Mouse (Mus musculus) midbrain, embryonic 14.5 days (tissue): Measurements from ENCODE around the gene Lcn12. TPM values are rescaled to one million over a fixed set of nuclear protein-coding genes. Genes with fewer than 3 reads are reported as not detected.
A peak's percentile ranks its signal among the peaks of the same experiment; 100 is the strongest.

Experiments used
- ATAC-seq: fragments of 200-750 bp; cut with Nextera tagmentation; 2 replicates; pipeline ENCODE4 v1.8.0; 2017; ENCODE audit warnings: moderate number of reproducible peaks, moderate library complexity; ENCODE audit not compliant: low FRiP score, low TSS enrichment
- DNase-seq: peaks from one replicate; pipeline ENCODE4 v3.0.0-alpha.2; 2015
- H3K27ac ChIP-seq: fragments of 300-500 bp; sonication (generic); replicated peaks from 2 replicates; pipeline ENCODE4 v1.5.1; 2014; ENCODE audit warnings: mild to moderate bottlenecking, low read depth, low read length, moderate library complexity
- H3K27me3 ChIP-seq: fragments of 300-500 bp; sonication (generic); 2 replicates; pipeline ENCODE4 v1.6.1; 2014; ENCODE audit warnings: low read length, control low read depth, mixed read lengths; ENCODE audit not compliant: control insufficient read depth, insufficient read depth
- H3K36me3 ChIP-seq: fragments of 300-500 bp; sonication (generic); 2 replicates; pipeline ENCODE4 v1.6.1; 2014; ENCODE audit warnings: low read length, control low read depth; ENCODE audit not compliant: control insufficient read depth, insufficient read depth
- H3K4me1 ChIP-seq: fragments of 300-500 bp; sonication (generic); 2 replicates; pipeline ENCODE4 v1.6.1; 2014; ENCODE audit warnings: mild to moderate bottlenecking, antibody characterized with exemption, low read length, control low read depth; ENCODE audit not compliant: control insufficient read depth, insufficient read depth
- H3K4me2 ChIP-seq: fragments of 300-500 bp; sonication (generic); 2 replicates; pipeline ENCODE4 v1.6.1; 2014; ENCODE audit warnings: mild to moderate bottlenecking, low read length, moderate library complexity
- H3K4me3 ChIP-seq: fragments of 300-500 bp; sonication (generic); replicated peaks from 2 replicates; pipeline ENCODE4 v1.5.1; 2014; ENCODE audit warnings: low read depth, low read length
- H3K9ac ChIP-seq: fragments of 300-500 bp; sonication (generic); replicated peaks from 2 replicates; pipeline ENCODE4 v1.6.1; 2014; ENCODE audit warnings: mild to moderate bottlenecking, low read length, moderate library complexity
- H3K9me3 ChIP-seq: fragments of 300-500 bp; sonication (generic); 2 replicates; pipeline ENCODE4 v1.6.1; 2016; ENCODE audit warnings: low read length, control low read depth, mixed read lengths; ENCODE audit not compliant: control insufficient read depth
- WGBS: fragments of 180-500 bp; shearing (Covaris S2); extraction: QIAGEN DNeasy Blood & Tissue Kit; methylation state at CpG from one replicate; pipeline ENCODE4 v1.1.7; 2014; 5-methylcytosine and 5-hydroxymethylcytosine counted together
- polyA plus RNA-seq: library from polyadenylated mRNA; unstranded; fragments of >200 nt; fragmentation: Nextera tagmentation; extraction: Ambion mirVana; gene quantifications from 2 replicates; pipeline ENCODE4 v1.2.1, GENCODE M21; 2014

Lcn12 gene
- polyA plus RNA-seq, 1 experiment from 2014 or later: not detected

DNA sequence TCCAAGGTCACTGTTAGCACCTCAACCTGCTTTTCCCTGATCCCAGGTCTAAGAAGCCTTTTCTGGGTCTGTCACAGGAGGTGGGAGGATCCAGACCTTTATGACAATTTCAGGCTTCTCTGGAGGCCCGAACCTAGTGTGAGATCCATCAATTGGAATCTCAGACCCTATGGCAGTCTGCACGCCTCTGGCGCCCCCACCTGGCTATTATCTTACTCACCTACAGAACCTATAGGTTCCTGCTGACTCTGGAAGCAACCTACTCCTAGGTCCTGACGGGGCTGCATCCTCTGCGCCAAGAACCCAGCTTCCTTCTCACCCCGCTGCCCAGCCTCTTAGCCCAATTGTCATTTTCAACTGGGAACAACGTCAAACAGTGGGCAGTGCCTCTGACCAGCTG is 10.7 kb downstream of the Lcn12 start:
- H3K4me2 ChIP-seq: no peak overlapping the region
- no peaks in the 10 kb centered on the region for H3K36me3 ChIP-seq
- no peaks in the 10 kb centered on the region for H3K9me3 ChIP-seq
- no peak overlapping the region for H3K27ac ChIP-seq
- DNase-seq: peak; percentile 53
- 27% methylated on average over 7 of the region's 7 CpGs for WGBS
- no peak overlapping the region for H3K9ac ChIP-seq
- no peaks in the 10 kb centered on the region for H3K27me3 ChIP-seq
- H3K4me3 ChIP-seq: no peak overlapping the region
- H3K4me1 ChIP-seq: no peaks in the 10 kb centered on the region
- no peak for ATAC-seq

DNA sequence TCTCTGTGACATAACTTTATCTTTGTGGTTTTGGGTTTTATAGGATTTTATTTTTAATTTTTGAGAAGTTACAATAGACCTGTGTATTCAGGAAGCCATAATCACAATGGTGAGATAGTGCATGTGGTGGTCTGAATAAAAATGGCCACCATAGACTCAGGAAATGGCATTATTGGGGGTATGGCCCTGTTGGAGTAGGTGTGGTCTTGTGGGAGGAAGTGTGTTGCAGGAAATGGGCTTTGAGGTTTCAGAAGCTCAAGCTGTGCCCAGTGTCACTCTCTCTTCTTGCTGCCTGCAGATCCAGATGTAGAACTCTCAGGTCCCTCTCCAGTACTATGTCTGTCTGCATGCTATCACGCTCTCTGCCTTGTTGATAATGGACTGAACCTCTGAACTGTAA is 13.2 kb downstream of the Lcn12 start:
- H3K4me3 ChIP-seq: no peak overlapping the region
- no peak for ATAC-seq
- no peaks in the 10 kb centered on the region for H3K9me3 ChIP-seq
- H3K4me2 ChIP-seq: no peak overlapping the region
- H3K9ac ChIP-seq: no peak overlapping the region
- 90% methylated on average over 1 of the region's 1 CpGs for WGBS
- H3K27me3 ChIP-seq: no peaks in the 10 kb centered on the region
- no peaks in the 10 kb centered on the region for H3K4me1 ChIP-seq
- no peaks in the 10 kb centered on the region for H3K36me3 ChIP-seq
- DNase-seq: no peak
- H3K27ac ChIP-seq: no peak overlapping the region

DNA sequence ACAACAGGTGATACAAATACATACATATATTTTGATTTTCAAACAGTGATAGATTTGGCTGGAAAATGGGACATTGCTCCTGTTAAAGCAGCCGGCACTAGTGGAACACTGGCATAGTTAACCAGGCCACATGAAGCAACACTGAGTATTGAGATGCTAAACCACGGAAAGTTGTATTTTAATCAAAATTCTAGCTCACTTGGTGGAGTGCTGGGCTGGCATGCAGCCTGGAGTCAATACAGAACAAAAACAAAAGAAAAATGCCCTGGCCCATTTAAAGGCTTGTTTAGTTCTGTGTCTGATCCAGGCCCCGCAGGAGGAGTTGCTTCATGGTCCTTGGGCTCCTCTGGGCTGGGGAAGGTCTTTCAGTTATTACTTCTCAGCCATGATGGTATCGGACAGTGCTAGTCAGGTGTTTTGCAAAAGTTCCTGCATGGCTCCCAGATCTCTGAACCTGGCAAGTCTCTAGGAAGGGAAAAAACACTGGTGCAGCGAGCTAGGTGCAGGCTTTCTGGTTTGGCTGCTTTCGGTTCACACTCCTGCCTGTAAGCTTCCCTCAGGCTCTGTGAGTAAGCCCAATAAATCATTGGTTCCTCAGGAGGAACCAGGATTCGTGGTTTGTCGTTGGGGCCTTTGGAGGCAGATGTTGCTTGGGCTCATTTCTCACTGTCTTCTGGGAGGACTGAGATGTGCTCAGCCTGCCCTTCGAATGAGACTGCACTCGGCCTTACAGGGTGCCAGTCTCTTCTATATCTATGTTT is 14.0 kb downstream of the Lcn12 start:
- H3K9me3 ChIP-seq: no peaks in the 10 kb centered on the region
- H3K4me3 ChIP-seq: no peak overlapping the region
- H3K9ac ChIP-seq: no peak overlapping the region
- no peak for DNase-seq
- no peaks in the 10 kb centered on the region for H3K36me3 ChIP-seq
- no peak overlapping the region for H3K4me2 ChIP-seq
- no peak overlapping the region for H3K27ac ChIP-seq
- H3K4me1 ChIP-seq: no peaks in the 10 kb centered on the region
- no peak for ATAC-seq
- no peaks in the 10 kb centered on the region for H3K27me3 ChIP-seq
- 81% methylated on average over 10 of the region's 10 CpGs for WGBS

DNA sequence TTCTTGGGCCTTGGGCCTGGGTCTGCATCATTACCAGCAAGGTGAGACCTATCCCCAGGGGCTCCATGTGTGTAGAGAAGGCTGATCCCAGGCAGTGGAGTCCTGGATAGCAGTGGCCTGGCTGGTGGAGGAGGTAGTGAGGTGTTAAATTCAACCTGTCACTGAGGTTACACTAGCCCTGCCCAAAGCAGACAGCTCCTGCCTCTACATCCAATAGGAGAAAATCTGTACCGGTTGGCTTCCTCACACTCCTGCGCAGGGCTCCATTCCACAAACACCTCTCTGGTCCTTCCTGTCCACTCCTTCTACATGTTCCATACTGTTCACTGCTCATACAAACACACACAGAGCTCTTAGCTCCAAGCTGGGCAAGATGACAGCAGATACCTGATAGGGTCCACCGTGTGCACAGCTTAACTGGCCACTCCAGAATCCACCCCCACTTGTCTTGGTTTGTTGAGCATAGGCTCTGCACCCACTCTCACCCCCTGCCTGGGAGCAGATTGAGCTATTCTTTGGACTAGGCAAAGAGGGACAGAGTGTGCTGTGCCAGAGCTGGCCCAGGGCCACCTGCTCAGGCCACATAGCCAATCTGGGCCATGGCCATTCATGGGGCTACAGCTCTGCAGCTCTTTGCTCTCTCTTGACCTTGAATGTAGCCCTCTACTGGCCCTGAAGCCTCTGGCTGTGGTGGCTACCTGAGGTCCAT is 15.6 kb downstream of the Lcn12 start:
- Histone ChIP-seq H3K9ac (no peak overlapping the region), H3K4me3 (no peak overlapping the region), H3K9me3 (no peaks in the 10 kb centered on the region), H3K4me1 (no peaks in the 10 kb centered on the region), H3K27me3 (no peaks in the 10 kb centered on the region), H3K27ac (no peak overlapping the region), H3K36me3 (no peaks in the 10 kb centered on the region), H3K4me2 (no peak overlapping the region)
- no peak for DNase-seq
- ATAC-seq: no peak
- 92% methylated on average over 3 of the region's 3 CpGs for WGBS

DNA sequence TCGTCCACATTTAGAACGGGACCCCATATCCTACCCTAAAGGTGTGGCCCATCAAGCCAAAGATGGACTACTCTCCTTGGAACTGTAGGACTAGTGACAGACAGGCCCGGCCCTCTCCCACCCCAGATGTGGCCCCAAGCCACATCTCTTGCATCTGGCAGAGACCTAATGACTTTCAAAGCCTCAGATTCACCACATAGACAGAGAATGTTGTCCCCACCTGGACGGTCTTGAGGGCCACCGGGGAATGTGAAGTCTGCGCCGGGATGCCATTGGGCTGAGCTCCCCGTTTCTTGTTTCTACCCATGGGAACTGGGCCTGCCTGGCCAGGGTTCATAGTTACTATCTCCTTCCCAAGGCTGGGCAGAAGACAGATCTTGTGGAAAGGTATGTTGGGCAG is 16.2 kb downstream of the Lcn12 start:
- H3K4me1 ChIP-seq: no peaks in the 10 kb centered on the region
- no peaks in the 10 kb centered on the region for H3K36me3 ChIP-seq
- no peak overlapping the region for H3K4me3 ChIP-seq
- 85% methylated on average over 8 of the region's 8 CpGs for WGBS
- H3K27me3 ChIP-seq: no peaks in the 10 kb centered on the region
- H3K9ac ChIP-seq: no peak overlapping the region
- no peaks in the 10 kb centered on the region for H3K9me3 ChIP-seq
- H3K27ac ChIP-seq: no peak overlapping the region
- no peak overlapping the region for H3K4me2 ChIP-seq
- ATAC-seq: no peak
- DNase-seq: no peak

DNA sequence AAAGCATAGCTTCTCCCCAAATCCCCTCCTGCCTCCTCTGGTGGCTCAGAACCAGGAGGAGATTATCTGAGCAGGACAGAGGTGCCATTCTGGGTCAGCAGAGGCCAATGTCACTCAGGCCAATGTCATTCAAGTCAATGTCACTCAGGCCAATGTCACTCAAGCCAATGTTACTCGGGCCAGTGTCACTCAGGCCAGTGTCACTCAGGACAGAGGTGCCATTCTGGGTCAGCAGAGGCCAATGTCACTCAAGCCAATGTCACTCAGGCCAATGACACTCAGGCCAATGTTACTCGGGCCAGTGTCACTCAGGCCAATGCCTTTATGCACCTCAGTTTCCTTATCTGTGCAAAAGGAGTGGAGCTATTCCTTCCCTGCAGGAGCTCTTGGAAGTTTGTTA is 21.2 kb downstream of the Lcn12 start:
- 77% methylated on average over 2 of the region's 2 CpGs for WGBS

DNA sequence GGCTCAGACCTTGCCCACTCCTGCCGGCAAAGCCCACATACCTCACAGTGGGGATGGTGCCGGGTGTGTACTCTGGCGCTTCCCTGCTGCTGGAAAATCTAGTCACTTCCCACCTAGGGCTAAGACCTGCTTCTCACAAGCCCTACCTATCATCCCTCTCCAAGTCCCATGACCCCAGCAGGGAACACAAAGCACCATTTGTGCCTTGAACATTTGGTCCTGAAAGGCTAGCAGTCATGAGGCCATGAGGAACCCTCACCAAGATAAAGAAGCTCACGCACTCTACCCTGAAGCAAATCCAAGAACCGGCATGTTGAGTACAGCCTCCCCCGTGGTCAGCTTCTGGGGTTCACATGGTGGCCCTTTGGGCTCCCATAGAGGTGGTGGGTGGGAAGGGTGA is 23.7 kb downstream of the Lcn12 start, which contains the start of gene Ptgds:
Gene Ptgds (minus strand): TSS at position 78 of the 400 bp plus-strand sequence.
- H3K9me3 ChIP-seq: no peaks in the 10 kb centered on the region
- ATAC-seq: no peak
- H3K4me1 ChIP-seq: peaks cover 3% of the 10 kb centered on the region; the same call in 1 of the 2 replicates
- peak within 1 kb of the TSS; percentile 41 for H3K27ac ChIP-seq
- H3K36me3 ChIP-seq: no peaks in the 10 kb centered on the region
- no peak within 1 kb of the TSS for H3K4me3 ChIP-seq
- no peak within 1 kb of the TSS for H3K4me2 ChIP-seq
- no peaks in the 10 kb centered on the region for H3K27me3 ChIP-seq
- 75% methylated on average over 6 of the region's 6 CpGs for WGBS
- DNase-seq: no peak
- no peak within 1 kb of the TSS for H3K9ac ChIP-seq

More for the DNA sequence above, 21.2 kb downstream of the Lcn12 start:
- no peak for DNase-seq
- H3K4me2 ChIP-seq: no peak overlapping the region
- no peaks in the 10 kb centered on the region for H3K9me3 ChIP-seq
- H3K4me1 ChIP-seq: no peaks in the 10 kb centered on the region
- no peak overlapping the region for H3K9ac ChIP-seq
- no peak overlapping the region for H3K27ac ChIP-seq
- H3K4me3 ChIP-seq: no peak overlapping the region
- no peaks in the 10 kb centered on the region for H3K27me3 ChIP-seq
- no peak for ATAC-seq
- no peaks in the 10 kb centered on the region for H3K36me3 ChIP-seq

DNA sequence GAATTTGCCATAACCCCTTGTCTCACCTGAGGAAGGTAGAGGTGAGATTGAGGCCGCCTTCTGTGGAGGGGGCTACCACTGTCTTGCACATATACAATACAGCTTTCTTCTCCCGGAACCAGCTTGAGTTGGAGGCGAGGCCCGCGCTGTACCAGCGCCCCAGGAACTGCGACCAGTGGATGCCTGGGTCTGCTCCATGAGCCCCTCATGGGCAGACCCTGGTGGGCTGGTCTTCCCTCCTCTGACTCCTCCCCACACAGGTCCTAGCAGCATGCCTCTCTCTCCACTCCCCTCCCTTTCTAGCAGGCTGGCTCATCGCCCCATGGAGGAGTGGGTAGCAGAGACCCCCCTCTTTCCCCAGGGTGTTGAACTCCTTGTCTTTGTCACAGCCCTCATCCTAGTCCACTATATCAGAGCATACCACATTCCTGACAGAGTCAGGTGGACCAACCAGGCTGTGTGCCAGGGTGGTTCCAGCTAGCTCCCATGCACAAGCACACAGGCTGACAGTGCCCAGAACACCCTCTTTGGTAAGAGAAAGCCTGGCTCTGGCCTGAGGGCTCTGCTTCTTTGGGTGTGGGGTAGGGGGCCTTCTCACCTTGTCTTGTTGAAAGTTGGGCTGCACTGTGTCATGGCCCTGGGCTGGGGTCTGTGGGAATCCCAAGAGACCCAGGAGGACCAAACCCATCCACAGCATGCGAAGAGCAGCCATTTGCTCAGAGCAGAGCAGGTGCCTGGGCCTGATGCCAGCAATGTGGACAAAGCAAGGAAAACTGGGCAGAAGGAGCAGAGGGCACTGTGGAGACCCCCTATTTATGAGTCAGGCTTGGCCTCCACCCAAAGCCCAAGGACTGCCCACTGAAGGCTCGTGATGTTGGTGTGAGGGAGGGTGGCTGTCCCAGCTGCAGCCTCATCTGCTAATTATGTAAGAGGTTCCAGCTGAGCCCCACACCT is 24.5 kb downstream of the Lcn12 start:
- H3K9me3 ChIP-seq: no peaks in the 10 kb centered on the region
- 74% methylated on average over 10 of the region's 10 CpGs for WGBS
- peak; percentile 66 for DNase-seq
- H3K9ac ChIP-seq: no peak overlapping the region
- H3K36me3 ChIP-seq: no peaks in the 10 kb centered on the region
- peak overlapping the region; percentile 41 for H3K27ac ChIP-seq
- H3K27me3 ChIP-seq: no peaks in the 10 kb centered on the region
- no peak overlapping the region for H3K4me2 ChIP-seq
- no peak overlapping the region for H3K4me3 ChIP-seq
- ATAC-seq: peak; percentile 51; the same call in 1 of the 2 replicates
- H3K4me1 ChIP-seq: peaks cover 3% of the 10 kb centered on the region; the same call in 1 of the 2 replicates
